Mouse (Mus musculus) liver, postnatal 0 days (tissue): ENCODE data around the gene Gm10644.

Experiments
- CTCF ChIP-seq: sonication (generic); IDR thresholded peaks from 2 replicates; pipeline ENCODE4 v1.5.1; 2016; ENCODE audit warnings: antibody characterized with exemption, low read depth
- EP300 ChIP-seq: IDR thresholded peaks from 2 replicates; pipeline ENCODE4 v1.6.1; 2016; ENCODE audit warnings: antibody characterized with exemption, low read depth, mild to moderate bottlenecking

DNA sequence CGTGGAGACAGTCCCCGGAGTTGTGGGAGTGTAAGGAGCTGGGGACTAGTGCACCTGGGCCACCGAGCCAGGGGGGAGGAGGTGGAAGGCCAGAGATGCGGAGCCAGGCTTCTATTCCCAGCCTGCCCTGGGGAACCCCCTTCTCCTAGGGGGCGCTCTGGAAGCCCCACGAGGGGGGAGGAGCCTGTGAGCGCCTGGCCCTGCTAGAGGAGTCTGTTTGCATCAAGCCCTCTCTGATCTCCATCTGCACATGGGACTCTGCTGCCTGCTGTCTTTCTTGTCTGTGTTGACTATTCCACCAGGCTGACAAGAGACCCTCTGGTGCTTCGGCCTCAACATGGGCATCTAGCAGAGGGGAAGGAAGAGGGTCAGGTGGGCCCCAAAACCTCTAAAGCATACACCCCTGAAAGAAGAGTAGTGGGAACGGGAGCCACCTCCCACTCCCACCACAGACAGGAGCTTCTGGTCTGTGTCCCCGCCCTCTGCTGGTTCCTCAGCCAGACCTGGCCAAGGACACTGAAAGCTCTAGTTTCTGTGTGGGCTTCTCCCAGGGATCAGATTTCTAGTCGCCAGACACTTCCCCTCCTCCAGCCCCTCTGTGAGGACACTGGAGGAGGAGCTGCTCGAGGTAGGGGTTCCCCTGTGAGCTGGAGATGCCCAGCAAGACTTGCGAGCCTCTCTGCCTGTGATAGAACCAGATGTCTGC is 51.9 kb downstream of the Gm10644 start:
- no peak for TF ChIP-seq EP300
- 0 out of 2 replicates have a peak, but pooled peaks have one; percentile 7 for TF ChIP-seq CTCF
